In genomic region chr11:116490232-116491107, GRCm38 (mm10) we compare ENCODE assay signal across 8 mouse cellular contexts. TPM values are rescaled to one million over a fixed set of nuclear protein-coding genes. Genes with fewer than 3 reads are reported as not detected.
DNase-seq lines count a peak whose midpoint lies in the region; ATAC-seq and TF ChIP-seq lines count a peak whose summit lies in the region.

No protein-coding gene starts in this region.

- under 1% methylated on average over 52 of the region's 62 CpGs for WGBS in hindbrain, embryonic 12.5 days

- peaks cover 19% of the 10 kb centered on the region for H3K4me1 ChIP-seq in hindbrain, embryonic 12.5 days

- peak overlapping the region; percentile 59 for H3K4me2 ChIP-seq in hindbrain, embryonic 12.5 days (replicated peaks)

- H3K9me3 ChIP-seq in hindbrain, embryonic 12.5 days (replicated peaks), result 0 out of 2 replicates have a peak, but pooled peaks cover 5% of the 10 kb centered on the region

- peak; percentile 67 for ATAC-seq in Patski
- peak; percentile 95 for ATAC-seq in hindbrain, embryonic 12.5 days (ENCODE audit: low FRiP score)

- CTCF ChIA-PET in Patski (lab: Charles Lee), result interaction anchor here (1.3 kb wide), 1 partner anchor 31 kb away, joined by 3 read pairs; no protein-coding TSS in a partner anchor

- H3K9ac ChIP-seq in hindbrain, embryonic 12.5 days, result peak overlapping the region; percentile 96

- H3K4me3 ChIP-seq in hindbrain, embryonic 12.5 days, result peak overlapping the region; percentile 97

- in situ Hi-C loops in Patski (cut with MboI; ENCODE audit: low pct_unique_long_range_greater_than_20kb), result loop anchor here (5.0 kb wide), 1 partner anchor 42 kb away; the partner anchor contains the start of gene Sphk1

- no peak for TF ChIP-seq CTCF in Patski (IDR thresholded peaks at IDR 0.05)

- no peaks in the 10 kb centered on the region for H3K27me3 ChIP-seq in Patski
- no peaks in the 10 kb centered on the region for H3K27me3 ChIP-seq in hindbrain, embryonic 12.5 days

- peaks cover 21% of the 10 kb centered on the region for H3K36me3 ChIP-seq in hindbrain, embryonic 12.5 days

- DNase-seq in Patski (ENCODE audit: low read depth, low spot score), result peak; percentile 88
- peak; percentile 93 to 94 for DNase-seq in cerebellum, postnatal 10 days
- peak; percentile 72 to 86 for DNase-seq in frontal cortex, postnatal 10 days (ENCODE audit: low spot score in 2 of 2)
- peak; percentile 86 to 92 for DNase-seq in layer of hippocampus, postnatal 10 days (ENCODE audit: low spot score in 2 of 2)
- DNase-seq in lung, postnatal 10 days, result peak; percentile 93
- DNase-seq in ovary, postnatal 14 days (ENCODE audit: low spot score), result peak; percentile 82
- peak; percentile 69 to 86 for DNase-seq in thymus, postnatal 10 days (ENCODE audit: low spot score in 2 of 2)

- POLR2A ChIA-PET in Patski (lab: Charles Lee), result interaction anchor here (0.6 kb wide), 1 partner anchor 11 kb away, joined by 3 read pairs; no protein-coding TSS in a partner anchor

- H3K27ac ChIP-seq in hindbrain, embryonic 12.5 days, result peak overlapping the region; percentile 95

RNA-seq across cellular contexts. Expression of gene Prpsap1, which starts 3.5 kb away (rescaled TPM):
- polyA plus RNA-seq in Patski (2021), result 104 TPM
- 164 and 179 TPM in 2 replicates for polyA plus RNA-seq in hindbrain, embryonic 12.5 days (2016; fragmentation: Nextera tagmentation; extraction: Ambion mirVana)
- total RNA-seq in layer of hippocampus, postnatal 10 days (2021), result 10 to 100 TPM; 89.8 to 90.7 TPM

RNA-seq across cellular contexts. Expression of gene Qrich2, which starts 24.4 kb away (rescaled TPM):
- 0.35 TPM for polyA plus RNA-seq in Patski (2021)
- polyA plus RNA-seq in hindbrain, embryonic 12.5 days (2016; fragmentation: Nextera tagmentation; extraction: Ambion mirVana), result 0.18 and 0.39 TPM in 2 replicates
- under 1 TPM in 1 of 2 experiments, not detected in 1; 0.18 TPM for total RNA-seq in layer of hippocampus, postnatal 10 days (2021)

RNA-seq across cellular contexts. Expression of gene Sphk1, which starts 40.3 kb away (rescaled TPM):
- 4.6 TPM for polyA plus RNA-seq in Patski (2021)
- 8.9 and 10.2 TPM in 2 replicates for polyA plus RNA-seq in hindbrain, embryonic 12.5 days (2016; fragmentation: Nextera tagmentation; extraction: Ambion mirVana)
- 1 to 10 TPM; 1.7 to 2.1 TPM for total RNA-seq in layer of hippocampus, postnatal 10 days (2021)

RNA-seq across cellular contexts. Expression of gene Ubald2, which starts 56.6 kb away (rescaled TPM):
- polyA plus RNA-seq in Patski (2021), result 84.7 TPM
- polyA plus RNA-seq in hindbrain, embryonic 12.5 days (2016; fragmentation: Nextera tagmentation; extraction: Ambion mirVana), result 46.6 and 50.6 TPM in 2 replicates
- 10 to 100 TPM; 35.7 to 46.1 TPM for total RNA-seq in layer of hippocampus, postnatal 10 days (2021)

Comparison
In these comparisons a context has a peak if more than half of its experiments do, and no peak if none do; other contexts are left out.
1. Peak in every context shown above with its lines: DNase-seq, ATAC-seq, H3K4me3 ChIP-seq and H3K27ac ChIP-seq.